Mouse (Mus musculus): ENCODE results near the gene Abcd3. TPM values are rescaled to one million over a fixed set of nuclear protein-coding genes. Genes with fewer than 3 reads are reported as not detected.

The Abcd3 gene
- polyA plus RNA-seq, 1 experiment: 8.9 TPM

DNA sequence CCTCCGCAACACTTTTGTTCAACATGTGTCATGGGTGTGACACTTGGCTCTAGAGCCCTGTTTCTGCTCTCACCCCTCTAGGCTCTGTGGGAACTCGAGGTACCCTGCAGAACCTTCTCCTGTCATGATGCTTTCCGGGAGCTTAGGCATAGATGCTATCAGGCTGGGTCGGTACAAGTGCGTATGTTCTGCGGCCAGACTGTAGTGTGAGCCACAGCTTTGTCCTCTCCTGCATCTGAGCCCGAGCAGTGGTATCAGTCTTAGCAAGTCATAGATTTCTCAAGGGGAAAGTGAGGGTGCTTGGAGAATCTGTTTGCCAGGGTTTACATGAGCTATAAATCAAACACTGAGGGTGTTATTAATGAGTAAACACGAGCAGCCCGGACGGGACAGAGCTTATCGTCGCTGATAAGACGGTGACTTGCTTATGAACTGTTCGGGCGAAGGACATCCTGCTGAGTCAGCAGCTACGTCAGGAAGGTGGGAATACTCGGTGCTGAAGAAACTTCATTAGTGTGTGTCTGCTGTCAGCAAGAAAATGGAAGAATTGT lies 101.9 kb downstream of the Abcd3 start:
- DNase-seq (ENCODE audit: low read depth): no peak

GRCm38 (mm10) chr3:121712222-121712621 lies 102.9 kb downstream of the Abcd3 start:
- no peak for DNase-seq (ENCODE audit: low read depth)

GRCm38 (mm10) chr3:121710894-121711531 lies 104.1 kb downstream of the Abcd3 start:
- no peak for DNase-seq (ENCODE audit: low read depth)

Other genes with a start within 250 kb of the Abcd3 start
- not detected in 2 replicates for gene 4930432M17Rik, start 144.5 kb downstream of the Abcd3 start, polyA plus RNA-seq (2012; rRNA removed)
- 26.4 and 28.3 TPM in 2 replicates for gene F3, start 91.8 kb downstream of the Abcd3 start, polyA plus RNA-seq (2012; rRNA removed)
- 35.5 and 47.4 TPM in 2 replicates for gene Arhgap29, start 137.2 kb upstream of the Abcd3 start, polyA plus RNA-seq (2012; rRNA removed)
- gene Abca4, start 229.1 kb upstream of the Abcd3 start, polyA plus RNA-seq (2012; rRNA removed): 0.91 and 2.2 TPM in 2 replicates

Measured in gonadal fat pad, adult 2 months (tissue).